Mouse (Mus musculus) splenic B cell, adult 2 months (primary cell): ENCODE results near the gene Trp53tg5.

Experiments used
- DNase-seq: peaks from one replicate; pipeline ENCODE4 v3.0.0-alpha.2; 2011; ENCODE audit warnings: low read depth, low spot score
- H3K27me3 ChIP-seq: 2 replicates; pipeline ENCODE4 v1.6.1; 2012; ENCODE audit warnings: mild to moderate bottlenecking, low read length, moderate library complexity, mixed read lengths; ENCODE audit not compliant: control insufficient read depth, poor library complexity, insufficient read depth, severe bottlenecking
- H3K36me3 ChIP-seq: 2 replicates; pipeline ENCODE4 v1.6.1; 2012; ENCODE audit warnings: mild to moderate bottlenecking, low read length, moderate library complexity, mixed read lengths; ENCODE audit not compliant: control insufficient read depth, poor library complexity, insufficient read depth, severe bottlenecking

The Trp53tg5 gene

DNA sequence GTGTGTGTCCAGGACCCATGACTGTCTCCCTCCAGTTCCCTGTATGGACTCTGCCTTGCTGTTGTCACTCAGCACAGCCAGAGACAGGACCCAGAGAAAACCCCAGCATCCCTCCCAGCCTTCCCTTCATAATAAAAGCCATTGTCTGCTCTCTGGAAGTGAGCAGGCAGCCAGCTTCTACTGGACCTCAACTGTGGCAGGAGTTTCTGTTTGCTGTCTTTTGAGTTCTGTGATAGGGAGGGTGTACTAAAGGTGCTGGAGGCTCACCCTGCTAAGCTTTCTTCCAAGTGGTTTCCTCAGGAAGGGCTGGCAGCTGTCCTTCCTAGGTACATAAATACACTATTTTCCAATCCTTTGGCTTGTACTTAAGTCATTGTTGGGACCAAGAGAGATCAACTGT lies 8.4 kb downstream of the Trp53tg5 start:
- DNase-seq = no peak
- H3K36me3 ChIP-seq = peaks cover 5% of the 10 kb centered on the region; the same call in 1 of the 2 replicates
- H3K27me3 ChIP-seq = no peaks in the 10 kb centered on the region

DNA sequence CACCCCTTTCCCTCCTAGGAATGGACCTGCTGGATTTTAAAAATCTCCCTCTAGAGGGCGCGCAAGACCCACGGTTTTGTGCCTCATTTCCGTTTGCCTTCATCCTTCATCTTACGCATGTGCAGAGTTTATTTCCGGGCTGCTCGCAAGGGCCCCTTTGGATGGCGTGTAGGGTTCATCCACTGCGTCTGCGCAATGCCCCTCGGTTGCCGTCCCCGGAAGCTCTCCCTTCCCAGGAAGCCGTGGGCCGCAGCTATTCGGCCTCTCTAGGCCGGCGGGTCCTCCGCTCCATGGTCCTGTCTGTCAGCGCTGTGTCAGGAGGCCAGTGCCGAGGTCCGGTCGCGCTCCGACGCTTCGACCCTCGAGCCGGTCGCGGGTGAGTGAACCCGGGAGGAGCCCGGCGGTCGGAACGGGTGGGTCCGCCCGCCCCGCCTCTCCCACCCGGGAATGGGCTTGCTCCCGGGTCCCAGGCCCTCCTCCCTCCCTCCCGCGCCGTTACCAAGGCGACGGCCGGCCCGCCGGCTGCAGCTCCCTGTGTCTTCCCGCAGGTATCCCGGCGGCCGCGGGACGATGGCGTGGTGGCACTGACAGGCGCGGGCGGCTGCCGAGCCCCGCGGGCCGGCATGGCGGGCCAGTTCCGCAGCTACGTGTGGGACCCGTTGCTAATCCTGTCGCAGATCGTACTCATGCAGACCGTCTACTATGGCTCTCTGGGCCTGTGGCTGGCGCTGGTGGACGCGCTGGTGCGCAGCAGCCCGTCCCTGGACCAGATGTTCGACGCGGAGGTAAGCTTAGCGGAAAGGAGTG lies 12.6 kb downstream of the Trp53tg5 start, which contains the start of gene Gm20458:
Gene Gm20458, plus strand, starts transcription at position 223 of the 807 bp plus-strand sequence.
- H3K27me3 ChIP-seq = no peaks in the 10 kb centered on the region
- H3K36me3 ChIP-seq = peaks cover 5% of the 10 kb centered on the region; the same call in 1 of the 2 replicates
- DNase-seq = peak; percentile 97

DNA sequence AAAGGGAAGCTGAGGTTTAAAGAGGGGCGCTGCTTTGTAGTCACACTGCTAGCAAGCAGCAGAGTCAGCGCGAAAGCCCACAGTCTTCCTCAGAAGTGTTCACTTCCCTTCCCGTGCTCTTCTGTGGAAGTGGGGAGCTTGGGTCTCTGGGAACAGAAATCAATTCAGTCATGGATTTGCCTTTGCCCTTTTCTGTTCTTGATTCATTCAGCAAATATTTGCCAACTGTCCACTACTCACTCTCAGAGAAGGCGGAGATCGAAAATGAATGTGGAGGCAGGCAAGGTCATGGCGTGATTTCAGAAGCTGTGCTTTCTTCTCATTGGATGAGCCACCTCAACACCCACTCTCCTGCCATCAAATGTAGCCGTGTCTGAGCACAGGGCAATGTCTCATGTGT lies 15.0 kb downstream of the Trp53tg5 start:
- peak; percentile 52 for DNase-seq
- no peaks in the 10 kb centered on the region for H3K27me3 ChIP-seq

DNA sequence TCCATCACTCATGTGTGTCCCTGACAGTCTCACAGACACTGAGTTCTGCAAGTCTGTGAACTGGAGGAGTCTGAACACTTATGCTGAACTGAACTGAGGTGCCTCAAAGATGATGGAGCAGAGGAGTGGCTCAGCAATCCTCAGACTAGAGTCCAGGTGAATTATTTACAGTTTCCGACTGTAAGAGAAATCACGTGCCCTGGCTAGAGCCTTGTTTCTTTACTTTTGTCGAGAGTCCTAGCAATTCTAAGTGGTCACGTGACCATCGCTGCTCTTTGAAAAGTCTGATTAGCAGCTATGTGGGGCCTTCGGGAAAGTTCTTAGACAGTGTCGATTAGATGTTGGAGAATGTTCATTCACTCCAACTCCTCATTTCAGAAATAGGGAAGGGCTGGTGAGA lies 15.6 kb downstream of the Trp53tg5 start:
- H3K36me3 ChIP-seq = no peaks in the 10 kb centered on the region; the same call in 1 of the 2 replicates
- no peaks in the 10 kb centered on the region for H3K27me3 ChIP-seq
- DNase-seq = no peak

More for the DNA sequence above, 15.0 kb downstream of the Trp53tg5 start:
- H3K36me3 ChIP-seq = no peaks in the 10 kb centered on the region; the same call in 1 of the 2 replicates

DNA sequence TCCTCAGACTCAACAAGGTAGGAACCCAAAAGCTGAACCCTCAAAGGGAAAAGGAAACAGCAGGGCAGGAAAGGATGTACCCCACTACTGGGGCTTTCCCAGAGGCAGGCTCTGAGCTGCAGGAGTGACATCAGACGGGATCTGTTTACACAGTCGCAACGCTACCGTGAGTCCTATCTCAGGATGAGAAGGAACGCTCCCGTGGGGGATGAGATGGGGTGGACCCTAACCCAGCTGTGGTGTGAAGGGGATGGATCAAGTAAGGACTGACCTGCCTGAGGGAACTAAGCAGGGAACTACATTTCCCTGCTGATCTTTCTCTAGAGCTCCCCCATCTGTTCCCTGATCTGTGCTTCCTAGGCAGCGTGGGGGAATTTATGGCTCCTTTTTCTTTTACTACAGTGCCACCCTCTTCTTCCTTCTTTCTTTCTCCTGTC lies 16.6 kb downstream of the Trp53tg5 start, which contains the start of gene Sys1:
Gene Sys1, plus strand, starts transcription at position 101 of the 437 bp plus-strand sequence.
- peak; percentile 53 for DNase-seq
- no peaks in the 10 kb centered on the region for H3K27me3 ChIP-seq

DNA sequence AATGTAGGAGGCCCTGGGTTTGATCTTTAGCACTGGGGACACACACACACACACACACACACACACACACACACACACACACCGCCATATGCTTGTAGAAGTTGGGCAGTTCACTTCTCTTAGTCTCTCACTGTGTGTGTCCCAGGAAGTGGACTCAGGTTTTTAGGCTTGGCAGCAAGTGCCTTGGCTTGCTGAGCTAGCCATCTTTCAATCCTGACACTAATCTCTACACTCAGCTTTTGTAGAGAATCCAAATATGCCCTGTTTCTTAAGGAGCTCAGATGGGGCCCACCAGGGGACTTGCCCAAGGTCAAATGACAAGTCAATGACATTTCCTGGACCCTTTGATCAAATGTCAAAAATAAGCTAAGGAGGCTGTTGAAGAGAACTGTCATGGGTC lies 17.1 kb downstream of the Trp53tg5 start:
- no peak for DNase-seq
- Histone ChIP-seq H3K36me3 (no peaks in the 10 kb centered on the region), H3K27me3 (no peaks in the 10 kb centered on the region)

More for the DNA sequence above, 16.6 kb downstream of the Trp53tg5 start, which contains the start of gene Sys1:
- H3K36me3 ChIP-seq = no peaks in the 10 kb centered on the region; the same call in 1 of the 2 replicates

DNA sequence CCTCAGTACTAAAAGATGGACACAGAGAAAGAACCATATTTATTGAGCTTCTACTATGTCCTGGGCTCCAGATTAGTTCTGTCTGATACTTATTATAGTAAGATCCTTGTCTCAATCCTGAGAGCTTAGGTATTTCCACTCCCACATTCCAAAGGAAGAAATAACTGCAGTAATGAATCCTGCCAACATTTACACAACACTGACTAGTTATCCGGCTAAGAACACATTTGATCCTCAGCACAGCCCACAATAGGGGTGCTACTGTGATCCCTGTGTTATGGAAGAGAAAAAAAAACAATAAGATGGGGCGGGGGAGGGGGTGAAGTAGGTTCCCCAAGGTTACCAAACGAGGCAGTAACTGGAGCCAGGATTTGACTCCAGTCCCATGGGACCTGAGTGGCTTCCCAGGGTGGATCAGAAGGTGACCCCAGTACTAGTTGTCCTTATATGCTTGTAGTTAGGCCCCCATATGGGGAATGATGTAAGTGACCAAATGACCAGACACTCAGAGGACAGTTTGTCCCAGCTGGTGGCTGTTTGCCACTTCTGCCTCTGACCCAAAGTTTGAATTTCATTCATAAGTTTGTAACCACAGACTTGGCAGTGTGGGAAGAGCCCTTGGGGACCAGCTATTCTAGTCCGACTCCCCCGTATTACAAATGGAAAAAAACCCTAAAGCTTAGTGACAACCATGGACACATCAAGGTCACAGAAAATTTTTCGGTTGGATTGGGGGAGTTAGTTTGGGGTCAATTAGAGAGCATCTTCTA lies 17.9 kb downstream of the Trp53tg5 start:
- H3K36me3 ChIP-seq = no peaks in the 10 kb centered on the region
- DNase-seq = no peak
- H3K27me3 ChIP-seq = no peaks in the 10 kb centered on the region

DNA sequence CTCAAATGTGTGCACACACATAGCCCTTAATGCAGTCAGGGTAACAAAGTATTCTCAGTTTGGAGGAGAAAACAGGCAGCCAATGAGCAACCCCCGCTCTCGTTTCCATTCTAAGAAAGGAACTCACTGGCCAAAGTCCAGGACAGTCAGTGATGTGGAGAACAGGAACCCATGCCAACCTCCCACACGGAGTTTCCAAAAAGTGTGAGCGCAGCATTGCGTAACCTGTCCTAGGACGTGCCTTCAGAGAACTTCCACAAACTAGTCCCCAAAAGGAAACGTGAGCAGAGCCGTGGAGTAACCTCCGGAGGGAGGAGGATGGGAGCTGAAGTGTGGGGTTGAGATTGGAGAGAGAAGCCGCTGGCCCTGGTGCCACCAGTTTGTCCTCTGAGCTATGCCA lies 18.7 kb downstream of the Trp53tg5 start:
- no peaks in the 10 kb centered on the region for H3K27me3 ChIP-seq
- DNase-seq = no peak
- H3K36me3 ChIP-seq = no peaks in the 10 kb centered on the region

DNA sequence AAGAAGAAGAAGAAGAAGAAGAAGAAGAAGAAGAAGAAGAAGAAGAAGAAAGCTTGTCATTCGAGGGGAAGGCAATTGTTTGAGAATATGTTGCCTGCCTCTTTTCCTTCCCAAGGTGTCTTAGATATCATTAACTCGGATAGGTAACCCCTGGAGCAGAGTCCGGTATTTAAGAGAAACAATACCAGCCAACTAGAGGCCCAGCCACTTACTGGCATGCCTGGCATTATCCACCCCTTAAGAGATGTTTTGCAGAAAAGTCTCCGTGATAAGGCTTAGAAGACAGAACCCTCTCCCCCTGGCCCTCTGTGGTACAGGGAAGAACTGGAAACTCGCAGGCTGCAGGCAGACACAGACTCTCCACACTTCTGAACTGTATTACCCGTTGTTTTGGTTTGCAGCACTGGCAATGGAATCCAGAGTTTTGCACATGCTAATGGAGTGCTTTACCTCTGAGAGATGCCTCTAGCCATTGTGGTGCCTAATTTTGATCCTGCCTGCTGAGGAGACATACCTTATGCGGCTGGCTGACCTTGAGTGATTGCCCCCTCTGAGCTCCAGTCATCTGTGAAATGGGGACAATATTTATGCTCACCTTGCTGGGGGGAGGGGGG lies 19.5 kb downstream of the Trp53tg5 start:
- DNase-seq = no peak
- no peaks in the 10 kb centered on the region for H3K27me3 ChIP-seq
- no peaks in the 10 kb centered on the region for H3K36me3 ChIP-seq

DNA sequence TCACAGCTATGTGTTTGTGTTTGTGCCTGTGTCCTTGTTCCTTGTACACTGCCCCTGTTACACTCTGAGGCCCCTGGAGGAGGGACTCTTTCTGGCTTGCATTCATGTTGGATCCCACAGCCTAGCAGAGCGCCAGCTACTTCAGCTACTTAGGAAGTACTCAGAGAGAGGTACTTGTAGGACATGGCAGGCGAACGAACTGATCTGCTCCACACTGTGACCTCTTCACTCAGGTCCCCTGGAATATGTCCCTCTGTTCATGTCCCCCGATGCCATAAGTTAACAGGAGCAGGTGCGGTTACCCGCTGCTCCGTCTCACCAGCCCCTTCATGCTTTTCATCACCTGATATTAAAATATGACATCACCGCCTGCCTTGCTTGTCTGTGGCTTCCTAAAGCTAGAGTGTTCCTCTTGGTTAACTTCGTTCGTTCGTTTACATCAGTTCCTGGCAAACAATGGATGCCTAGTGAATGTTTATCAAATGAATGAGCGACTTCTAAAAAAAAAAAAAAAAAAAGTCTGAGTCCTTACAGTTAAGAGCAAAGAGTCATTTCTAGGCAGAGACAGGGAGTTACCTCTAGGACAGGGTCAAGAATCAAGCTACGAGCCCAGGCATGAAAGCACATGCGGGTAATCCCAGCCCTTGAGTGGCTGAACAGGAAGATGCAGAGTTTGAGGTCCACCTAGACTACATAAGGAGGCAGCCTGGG lies 20.3 kb downstream of the Trp53tg5 start:
- no peak for DNase-seq
- H3K36me3 ChIP-seq = no peaks in the 10 kb centered on the region
- no peaks in the 10 kb centered on the region for H3K27me3 ChIP-seq

DNA sequence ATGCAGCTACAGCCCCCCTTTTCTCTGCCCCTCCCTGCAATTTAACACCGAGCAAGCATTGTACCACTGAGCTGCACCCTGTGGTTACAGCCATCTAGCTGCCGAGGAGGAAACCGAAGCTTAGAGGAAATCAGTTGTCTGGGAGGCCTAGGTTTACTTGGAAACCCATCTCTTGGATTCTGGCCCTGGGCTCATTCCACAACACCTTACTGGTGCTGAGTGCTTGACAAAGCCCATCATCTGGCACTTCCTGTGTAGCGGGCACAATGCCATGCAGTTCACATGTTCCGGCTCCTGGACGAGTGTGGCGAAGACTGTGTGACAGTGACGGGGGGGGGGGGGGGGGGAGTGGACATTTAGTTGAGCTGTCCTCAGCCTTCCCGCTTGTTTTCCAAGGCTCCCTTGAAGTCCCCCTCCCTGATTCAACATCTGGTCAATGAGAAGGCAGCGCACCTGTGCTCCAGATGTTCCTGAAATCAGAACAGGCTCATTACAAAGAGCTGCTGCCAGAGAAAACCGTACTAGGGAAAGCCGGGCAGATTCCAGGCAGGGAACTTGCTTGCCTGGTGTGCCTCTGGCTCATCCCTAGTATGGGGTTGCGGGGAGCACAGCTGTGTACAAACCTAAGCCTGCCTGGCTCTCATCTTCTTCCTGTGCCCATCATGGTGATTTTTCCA lies 21.4 kb downstream of the Trp53tg5 start:
- Histone ChIP-seq H3K36me3 (no peaks in the 10 kb centered on the region), H3K27me3 (no peaks in the 10 kb centered on the region)
- DNase-seq = no peak

DNA sequence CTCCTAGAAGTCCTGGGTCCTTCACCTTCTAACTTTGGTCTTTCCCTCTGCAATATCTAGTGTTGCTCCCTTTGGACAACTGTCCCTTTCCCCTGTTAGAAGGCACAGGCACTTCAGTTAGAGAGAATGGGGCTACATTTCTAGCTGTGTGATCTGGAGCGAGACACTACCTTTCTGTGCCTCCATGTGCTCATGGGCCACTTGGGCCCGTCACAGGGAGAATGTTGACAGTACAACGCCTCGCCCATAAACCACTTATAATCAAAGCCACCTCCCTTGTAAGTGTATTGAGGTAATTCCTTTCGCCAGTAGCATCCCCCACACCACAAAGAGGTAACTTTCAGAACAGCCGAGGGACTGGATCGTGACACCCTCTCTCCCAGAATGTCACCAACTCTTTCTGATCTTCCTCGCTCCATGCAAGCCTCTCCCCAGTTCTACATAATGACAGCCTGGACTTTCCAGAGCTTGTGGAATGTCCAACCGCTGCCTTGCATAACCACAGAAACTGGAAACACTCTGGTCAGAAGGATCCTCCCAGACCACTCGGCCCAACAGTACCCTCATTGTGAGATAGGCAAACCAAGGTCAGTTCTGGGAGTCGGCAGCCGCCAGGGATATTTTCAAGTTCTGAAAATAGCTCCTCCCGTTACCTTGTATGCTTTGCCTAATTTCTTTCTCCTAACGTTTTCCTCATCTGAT lies 24.0 kb downstream of the Trp53tg5 start:
- DNase-seq = no peak
- Histone ChIP-seq H3K27me3 (no peaks in the 10 kb centered on the region), H3K36me3 (no peaks in the 10 kb centered on the region)

DNA sequence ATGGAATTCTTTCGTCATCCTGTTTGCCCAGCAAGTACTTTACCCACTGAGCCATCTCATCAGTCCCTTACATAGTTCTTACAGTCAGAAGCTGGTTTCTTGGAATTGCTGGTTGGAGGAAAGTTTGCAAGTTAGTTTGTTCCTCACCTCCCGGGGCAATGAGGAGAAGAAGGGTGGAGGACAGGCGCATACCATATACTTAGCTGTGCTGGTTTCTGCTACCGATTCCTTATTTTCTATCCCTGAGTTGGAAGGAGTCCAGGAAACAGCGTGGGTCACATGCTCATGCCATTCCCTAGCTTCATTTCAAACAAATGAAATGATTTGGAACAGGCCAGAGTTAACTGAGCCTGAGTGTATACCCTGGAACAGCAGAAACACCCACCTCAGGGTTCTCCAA lies 24.6 kb downstream of the Trp53tg5 start:
- H3K27me3 ChIP-seq = no peaks in the 10 kb centered on the region
- DNase-seq = no peak
- no peaks in the 10 kb centered on the region for H3K36me3 ChIP-seq
